Mouse (Mus musculus): ENCODE measurements at regions not wholly inside any gene's neighbourhood (a gene's known extent, or its start where the extent isn't known, plus 50 kb on each side); places are given as distances from the start of the nearest gene placed in this dataset.
"Not testable (repeated sequence)": the region's sequence is repeated elsewhere in the genome, so short reads cannot be mapped to it uniquely, and the experiment has no call there.

DNA sequence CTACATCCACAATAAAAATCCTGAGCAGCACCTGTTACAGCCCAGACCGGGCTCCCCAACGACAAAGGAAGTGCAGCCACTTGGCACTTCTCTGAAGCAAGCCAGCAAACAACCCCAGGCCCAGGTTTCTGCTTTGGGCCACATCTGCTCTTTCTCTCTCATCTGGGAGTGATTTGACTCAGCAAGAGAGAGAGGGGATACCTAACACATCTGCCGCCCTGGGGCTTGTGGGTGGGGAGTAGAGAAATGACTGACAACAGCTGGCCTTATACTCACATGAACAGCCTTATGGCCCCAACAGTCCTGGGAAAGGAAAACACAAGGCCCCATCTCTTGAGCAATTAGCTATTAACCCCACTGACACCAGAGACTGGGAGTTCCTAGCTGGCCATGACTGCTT lies 560.2 kb upstream of the Gm10131 start:
- H3K27me3 ChIP-seq (ENCODE audit: low read depth, poor library complexity, severe bottlenecking) = no peaks in the 10 kb centered on the region
- H3K4me3 ChIP-seq = no peak overlapping the region
- peaks cover 8% of the 10 kb centered on the region for H3K4me1 ChIP-seq
- H3K9me3 ChIP-seq (replicated peaks) = no peaks in the 10 kb centered on the region
- no peak overlapping the region for H3K27ac ChIP-seq (replicated peaks)
- H3K36me3 ChIP-seq = no peaks in the 10 kb centered on the region
- DNase-seq (ENCODE audit: low spot score) = no peak
- WGBS = 56% methylated on average over 3 of the region's 3 CpGs

DNA sequence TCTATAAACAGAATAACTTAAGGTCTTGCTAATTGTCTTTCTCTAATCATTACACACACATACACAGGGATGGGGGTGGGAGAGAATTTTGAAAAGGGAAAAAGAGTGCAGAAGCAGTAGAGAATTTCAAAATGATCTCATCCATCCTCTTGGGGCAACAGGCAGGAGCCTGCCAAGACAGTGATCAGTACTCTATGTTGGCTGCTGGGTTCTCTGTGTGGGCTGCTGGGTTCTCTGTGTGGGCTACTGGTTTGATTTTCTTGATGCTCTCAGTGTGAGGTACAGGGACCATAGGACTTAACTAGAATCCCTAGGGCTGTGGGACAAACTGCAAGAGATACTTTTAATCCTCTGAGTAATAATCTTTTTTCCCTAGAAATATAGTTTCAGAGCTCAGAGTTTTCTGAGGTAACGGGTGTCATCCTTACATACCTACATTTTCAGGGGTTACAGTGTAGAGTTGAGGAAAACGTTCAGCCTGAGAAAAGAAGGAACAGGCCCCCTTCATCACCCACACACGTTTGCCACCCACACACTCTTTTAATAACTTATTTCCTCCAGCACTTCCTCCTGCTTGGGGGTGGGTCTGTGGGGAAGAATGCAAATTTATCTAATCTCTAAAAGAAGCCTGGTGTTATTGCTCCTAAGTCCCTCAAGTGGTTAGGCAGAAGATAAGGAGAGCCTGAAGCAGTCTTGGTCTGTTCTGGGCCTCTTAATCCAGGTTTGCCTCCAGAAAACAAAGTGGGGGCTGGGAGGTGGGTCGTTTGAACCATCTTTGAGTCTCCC lies 559.6 kb upstream of the Gm10131 start:
- WGBS = 43% methylated on average over 4 of the region's 4 CpGs
- peaks cover 8% of the 10 kb centered on the region for H3K4me1 ChIP-seq
- H3K27ac ChIP-seq (replicated peaks) = no peak overlapping the region
- no peaks in the 10 kb centered on the region for H3K36me3 ChIP-seq
- no peak overlapping the region for H3K4me3 ChIP-seq
- no peaks in the 10 kb centered on the region for H3K27me3 ChIP-seq (ENCODE audit: low read depth, poor library complexity, severe bottlenecking)
- H3K9me3 ChIP-seq (replicated peaks) = no peaks in the 10 kb centered on the region
- no peak for DNase-seq (ENCODE audit: low spot score)

DNA sequence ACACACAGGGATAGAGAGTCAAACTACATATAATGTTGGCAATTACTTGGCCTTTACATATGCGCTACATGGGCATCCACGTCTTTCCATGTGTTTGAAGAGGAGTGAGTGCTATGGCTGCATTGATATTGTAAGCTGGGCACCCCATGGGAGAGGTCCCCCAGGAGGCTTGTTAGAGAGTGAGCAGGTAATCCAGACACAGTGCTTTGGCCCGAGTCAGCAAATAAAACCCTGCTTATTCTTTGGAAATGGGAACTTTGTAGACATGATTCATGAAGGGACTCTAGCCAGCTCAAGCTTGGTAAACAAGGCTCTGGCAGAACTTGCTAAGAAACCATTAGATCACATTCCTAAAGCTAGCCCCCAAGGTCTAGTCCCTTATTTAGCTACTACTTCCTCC lies 557.6 kb upstream of the Gm10131 start:
- Histone ChIP-seq H3K27ac (replicated peaks) (no peak overlapping the region), H3K27me3 (ENCODE audit: low read depth, poor library complexity, severe bottlenecking) (no peaks in the 10 kb centered on the region), H3K36me3 (no peaks in the 10 kb centered on the region), H3K4me1 (peaks cover 8% of the 10 kb centered on the region), H3K9me3 (replicated peaks) (no peaks in the 10 kb centered on the region), H3K4me3 (no peak overlapping the region)
- WGBS = 85% methylated on average over 3 of the region's 3 CpGs
- DNase-seq (ENCODE audit: low spot score) = no peak

DNA sequence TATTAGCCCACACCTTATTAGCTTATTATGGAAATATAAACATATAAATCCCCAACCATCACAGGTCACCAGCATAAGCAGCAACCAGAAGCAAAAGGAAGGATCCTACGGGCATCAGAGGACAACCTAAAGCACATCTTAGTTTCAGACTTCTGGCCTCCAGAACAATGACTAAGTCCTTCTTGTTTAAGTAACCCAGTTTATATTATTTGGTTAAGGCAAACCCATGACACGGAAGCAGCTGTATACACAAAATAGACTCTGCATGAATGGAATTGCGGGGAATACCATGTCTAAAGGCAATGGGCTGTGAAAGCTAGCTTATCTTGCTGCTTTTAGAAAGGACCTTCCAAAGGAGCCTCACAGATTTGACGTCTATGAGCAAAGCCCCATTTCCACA lies 552.9 kb upstream of the Gm10131 start:
- Histone ChIP-seq H3K9me3 (replicated peaks) (no peaks in the 10 kb centered on the region), H3K27ac (replicated peaks) (no peak overlapping the region), H3K27me3 (ENCODE audit: low read depth, poor library complexity, severe bottlenecking) (no peaks in the 10 kb centered on the region), H3K4me1 (no peaks in the 10 kb centered on the region), H3K36me3 (no peaks in the 10 kb centered on the region), H3K4me3 (no peak overlapping the region)
- 87% methylated on average over 4 of the region's 4 CpGs for WGBS
- no peak for DNase-seq (ENCODE audit: low spot score)

DNA sequence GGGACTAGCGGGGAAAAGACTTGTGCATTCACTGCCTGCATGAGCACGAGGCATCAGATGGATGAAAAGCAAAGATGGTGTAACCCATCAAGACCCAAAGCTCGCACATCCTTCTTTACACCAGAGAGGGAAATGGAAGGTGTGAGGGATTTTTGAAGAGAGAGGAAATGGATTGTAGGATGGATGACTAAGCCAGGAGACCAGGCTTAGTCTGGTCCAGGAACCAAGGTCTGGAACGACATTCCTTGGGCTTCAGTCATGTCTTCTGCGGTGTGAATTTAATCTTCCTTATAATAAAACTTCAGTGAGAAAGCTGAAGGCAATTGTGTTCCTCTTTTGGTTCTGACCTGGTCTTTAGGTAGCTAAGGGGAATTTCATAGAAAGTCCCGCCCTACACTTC lies 551.0 kb upstream of the Gm10131 start:
- no peak overlapping the region for H3K4me3 ChIP-seq
- no peaks in the 10 kb centered on the region for H3K9me3 ChIP-seq (replicated peaks)
- WGBS = 90% methylated on average over 6 of the region's 6 CpGs
- no peak overlapping the region for H3K27ac ChIP-seq (replicated peaks)
- no peak for DNase-seq (ENCODE audit: low spot score)
- no peaks in the 10 kb centered on the region for H3K4me1 ChIP-seq
- no peaks in the 10 kb centered on the region for H3K36me3 ChIP-seq
- H3K27me3 ChIP-seq (ENCODE audit: low read depth, poor library complexity, severe bottlenecking) = no peaks in the 10 kb centered on the region

DNA sequence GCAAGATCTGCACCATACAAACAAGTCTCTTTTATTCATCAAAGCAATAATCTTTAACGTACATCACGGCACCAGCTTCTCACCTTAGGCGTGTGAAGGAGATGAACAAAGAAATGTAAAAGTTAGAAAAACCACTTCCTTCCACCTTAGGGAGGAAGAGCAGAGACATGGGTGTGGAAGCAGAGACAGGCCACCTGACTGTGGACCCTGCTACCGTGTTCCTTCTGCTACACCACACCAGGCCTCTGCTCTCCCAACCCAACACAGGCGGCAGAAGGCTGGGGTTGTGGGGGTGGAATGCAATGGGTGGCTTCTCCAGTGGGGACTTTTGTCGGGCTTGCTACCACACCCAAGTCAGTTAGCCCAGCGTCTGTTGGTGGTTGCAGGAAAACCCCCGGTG lies 540.2 kb upstream of the Gm10131 start:
- WGBS = 93% methylated on average over 8 of the region's 8 CpGs
- no peaks in the 10 kb centered on the region for H3K27me3 ChIP-seq (ENCODE audit: low read depth, poor library complexity, severe bottlenecking)
- no peak overlapping the region for H3K4me3 ChIP-seq
- H3K9me3 ChIP-seq (replicated peaks) = peaks cover 10% of the 10 kb centered on the region; the same call in 1 of the 2 replicates
- H3K4me1 ChIP-seq = no peaks in the 10 kb centered on the region
- DNase-seq (ENCODE audit: low spot score) = no peak
- no peaks in the 10 kb centered on the region for H3K36me3 ChIP-seq
- no peak overlapping the region for H3K27ac ChIP-seq (replicated peaks)

DNA sequence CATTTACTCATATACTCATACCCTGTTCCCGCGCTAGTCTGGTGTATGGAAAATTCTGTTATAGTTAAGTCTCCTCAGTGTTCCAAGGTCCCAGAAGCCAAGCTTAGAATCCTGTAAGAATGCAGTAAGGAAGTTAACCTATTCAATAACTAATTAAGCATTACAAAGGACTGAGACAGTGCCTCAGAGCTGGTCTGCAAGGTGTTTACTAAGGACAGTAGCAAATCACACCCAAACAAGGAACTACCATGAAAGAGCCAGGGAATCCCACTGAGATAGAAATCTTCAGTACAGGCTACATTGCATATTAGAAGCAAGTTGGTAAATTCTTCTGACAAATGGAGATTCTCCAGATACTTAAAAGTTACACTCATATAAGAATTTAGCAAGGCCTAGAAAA lies 516.7 kb upstream of the Gm10131 start:
- WGBS = 98% methylated on average over 2 of the region's 2 CpGs
- not testable (repeated sequence) for DNase-seq (ENCODE audit: low spot score); H3K9me3 ChIP-seq (replicated peaks)

DNA sequence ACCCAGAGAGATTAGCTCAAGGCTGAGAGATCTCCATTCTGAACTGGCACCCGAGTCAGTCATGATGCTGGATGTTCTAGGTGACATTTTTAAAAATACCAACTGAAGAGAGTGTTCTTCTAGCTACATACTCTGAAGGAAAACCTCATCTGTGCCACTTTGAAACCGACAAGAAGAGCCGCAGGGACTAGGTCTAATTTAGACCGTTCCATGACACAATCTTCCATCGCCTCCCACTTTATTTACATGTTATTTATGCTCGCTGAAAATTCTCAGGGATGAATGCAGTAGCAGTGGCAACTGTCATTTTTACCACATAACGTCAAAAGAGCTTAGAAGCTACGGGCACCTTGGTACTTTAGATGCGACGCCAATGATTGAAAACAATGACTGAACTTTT lies 514.1 kb upstream of the Gm10131 start:
- Histone ChIP-seq H3K9me3 (replicated peaks) (no peaks in the 10 kb centered on the region), H3K4me3 (no peak overlapping the region), H3K4me1 (no peaks in the 10 kb centered on the region), H3K27ac (replicated peaks) (no peak overlapping the region), H3K36me3 (no peaks in the 10 kb centered on the region), H3K27me3 (ENCODE audit: low read depth, poor library complexity, severe bottlenecking) (no peaks in the 10 kb centered on the region)
- no peak for DNase-seq (ENCODE audit: low spot score)
- WGBS = 89% methylated on average over 10 of the region's 10 CpGs

More for the DNA sequence above, 516.7 kb upstream of the Gm10131 start:
- H3K27me3 ChIP-seq (ENCODE audit: low read depth, poor library complexity, severe bottlenecking); H3K27ac ChIP-seq (replicated peaks); H3K36me3 ChIP-seq; H3K4me1 ChIP-seq; H3K4me3 ChIP-seq: not testable (repeated sequence)

DNA sequence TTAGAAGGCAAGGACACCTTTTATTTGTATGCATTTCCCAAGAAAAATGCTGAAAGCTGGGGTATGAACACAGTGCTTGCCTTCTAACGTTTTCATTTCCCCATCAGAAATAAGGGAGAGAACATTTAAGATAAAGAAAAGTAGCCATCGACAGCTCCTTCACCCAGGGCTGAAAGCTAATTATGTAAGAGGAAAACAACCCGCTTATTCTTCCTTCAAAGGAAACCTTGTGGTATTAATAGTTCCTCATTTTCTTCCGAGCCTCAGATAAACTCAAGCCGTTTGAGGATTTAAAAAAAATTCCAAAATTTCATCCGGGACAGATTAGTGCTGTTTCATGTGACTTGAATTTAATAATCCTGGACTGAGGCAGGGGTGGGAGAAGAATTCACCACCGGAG lies 512.2 kb upstream of the Gm10131 start:
- no peaks in the 10 kb centered on the region for H3K36me3 ChIP-seq
- no peaks in the 10 kb centered on the region for H3K4me1 ChIP-seq
- H3K4me3 ChIP-seq = no peak overlapping the region
- 87% methylated on average over 7 of the region's 7 CpGs for WGBS
- no peak for DNase-seq (ENCODE audit: low spot score)
- H3K27me3 ChIP-seq (ENCODE audit: low read depth, poor library complexity, severe bottlenecking) = no peaks in the 10 kb centered on the region
- H3K9me3 ChIP-seq (replicated peaks) = no peaks in the 10 kb centered on the region
- H3K27ac ChIP-seq (replicated peaks) = no peak overlapping the region

DNA sequence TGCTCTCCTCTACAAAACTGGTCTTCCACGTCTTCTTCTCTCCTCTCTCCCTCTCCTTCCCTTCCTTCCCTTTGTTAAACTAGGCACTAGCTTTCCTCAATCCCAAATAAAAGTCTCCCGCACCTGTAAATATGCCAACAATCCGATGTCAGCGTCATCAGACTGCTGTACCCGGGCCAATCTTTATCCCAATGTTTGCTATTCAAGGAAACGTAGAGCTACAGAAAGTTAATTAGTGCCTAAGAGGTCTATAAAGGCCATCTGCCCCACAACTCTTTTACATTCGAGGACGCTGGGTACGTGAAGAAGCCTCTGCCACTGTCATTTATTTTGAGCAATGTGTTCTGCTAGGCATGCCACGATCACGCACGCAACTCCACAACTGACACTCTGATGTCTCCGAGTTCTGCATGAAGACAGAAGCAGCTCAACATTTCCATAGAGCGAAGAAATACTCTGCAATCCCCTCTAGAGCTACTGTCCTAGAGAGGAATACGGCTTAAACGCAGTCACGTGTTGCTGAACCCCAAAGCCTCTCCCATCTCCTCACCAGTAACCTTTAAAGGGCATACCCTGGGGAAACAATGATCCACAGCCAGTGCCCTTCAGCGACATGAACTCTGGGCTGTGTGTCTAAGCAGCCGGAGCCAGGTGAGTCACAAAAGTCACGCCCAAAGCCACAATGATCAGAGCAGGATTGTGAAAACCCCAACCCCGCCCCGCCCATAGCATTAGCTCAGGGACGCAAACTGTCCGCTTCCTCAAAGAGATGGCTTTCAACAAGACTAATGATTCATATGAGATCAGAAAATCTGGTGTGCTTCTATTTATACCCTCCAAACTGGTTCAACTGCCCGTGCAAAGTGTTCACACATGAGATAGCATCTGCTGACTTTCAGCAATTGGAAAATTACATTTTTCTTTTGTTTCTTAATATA lies 510.9 kb upstream of the Gm10131 start:
- DNase-seq (ENCODE audit: low spot score) = no peak
- H3K27me3 ChIP-seq (ENCODE audit: low read depth, poor library complexity, severe bottlenecking) = no peaks in the 10 kb centered on the region
- WGBS = 89% methylated on average over 25 of the region's 25 CpGs

DNA sequence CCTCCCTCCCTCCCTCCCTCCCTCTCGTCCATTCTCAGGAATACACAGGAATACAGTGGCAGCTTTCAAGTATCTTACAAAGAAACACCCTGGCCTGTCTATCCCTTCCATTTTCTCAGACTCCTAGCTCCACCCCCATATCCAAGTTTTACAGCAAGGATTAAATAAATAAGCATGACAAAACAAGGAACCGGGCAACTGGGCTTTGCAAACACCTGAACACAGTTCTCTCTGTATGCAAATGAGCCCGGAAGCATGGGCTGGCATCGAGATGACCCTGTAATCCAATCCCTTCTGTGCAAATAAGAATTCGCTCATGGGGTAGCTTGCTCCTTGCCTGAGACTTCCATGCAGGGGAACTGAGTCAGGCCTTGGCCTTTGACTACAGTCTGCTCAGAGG lies 506.5 kb upstream of the Gm10131 start:
- no peak overlapping the region for H3K4me3 ChIP-seq
- WGBS = 49% methylated on average over 5 of the region's 5 CpGs
- DNase-seq (ENCODE audit: low spot score) = no peak
- no peaks in the 10 kb centered on the region for H3K27me3 ChIP-seq (ENCODE audit: low read depth, poor library complexity, severe bottlenecking)
- peaks cover 12% of the 10 kb centered on the region for H3K4me1 ChIP-seq
- no peaks in the 10 kb centered on the region for H3K9me3 ChIP-seq (replicated peaks)
- H3K36me3 ChIP-seq = no peaks in the 10 kb centered on the region
- H3K27ac ChIP-seq (replicated peaks) = no peak overlapping the region

More for the DNA sequence above, 510.9 kb upstream of the Gm10131 start:
- Histone ChIP-seq H3K36me3 (no peaks in the 10 kb centered on the region), H3K9me3 (replicated peaks) (no peaks in the 10 kb centered on the region), H3K27ac (replicated peaks) (no peak overlapping the region), H3K4me3 (no peak overlapping the region), H3K4me1 (peaks cover 8% of the 10 kb centered on the region)

DNA sequence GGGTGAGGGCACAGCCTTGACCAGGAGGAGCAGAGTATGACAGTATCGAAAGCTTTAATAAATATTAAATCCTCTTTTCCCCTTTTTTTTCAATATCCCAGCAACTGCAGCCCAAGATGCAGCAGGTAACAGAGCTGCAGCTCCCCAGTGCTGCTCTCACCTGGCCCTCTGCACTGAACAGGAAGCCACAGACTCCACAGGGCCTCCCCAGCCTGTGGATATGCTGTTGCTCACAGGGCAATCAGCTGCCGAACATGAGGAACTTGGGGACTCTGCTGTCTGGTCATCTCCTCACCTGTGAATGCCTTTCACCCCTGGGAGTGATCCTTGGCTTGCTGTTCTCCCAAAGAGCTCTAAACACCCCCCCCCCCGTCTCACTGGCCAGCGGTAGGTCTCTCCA lies 503.4 kb upstream of the Gm10131 start:
- 83% methylated on average over 4 of the region's 4 CpGs for WGBS

DNA sequence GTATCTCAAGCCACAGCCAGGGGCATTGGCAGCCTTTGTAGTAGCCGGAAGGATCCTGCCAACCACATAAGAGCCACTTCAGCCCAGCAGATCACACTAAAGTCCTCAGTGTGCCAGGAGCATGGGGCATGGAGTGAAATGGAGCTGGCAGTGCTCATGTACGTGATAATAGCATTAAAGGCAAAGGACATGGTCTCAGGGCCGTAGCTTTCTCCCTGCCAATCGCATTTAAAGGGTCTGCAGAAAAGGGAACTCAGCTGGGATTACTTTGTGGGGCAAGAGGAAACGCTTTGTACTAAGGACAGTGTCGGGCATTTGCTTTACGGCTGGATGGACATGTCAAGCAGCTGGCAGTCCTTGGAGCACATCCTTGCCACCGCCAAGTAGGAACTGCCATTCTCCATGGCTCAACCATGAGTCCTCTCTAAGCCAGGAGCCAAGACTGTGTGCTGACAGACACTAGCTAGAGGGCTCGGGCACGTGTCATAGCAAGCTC lies 502.5 kb upstream of the Gm10131 start:
- H3K4me1 ChIP-seq = peaks cover 12% of the 10 kb centered on the region
- no peak overlapping the region for H3K4me3 ChIP-seq
- no peak for DNase-seq (ENCODE audit: low spot score)
- no peaks in the 10 kb centered on the region for H3K36me3 ChIP-seq
- no peak overlapping the region for H3K27ac ChIP-seq (replicated peaks)
- WGBS = 73% methylated on average over 10 of the region's 10 CpGs
- no peaks in the 10 kb centered on the region for H3K27me3 ChIP-seq (ENCODE audit: low read depth, poor library complexity, severe bottlenecking)
- H3K9me3 ChIP-seq (replicated peaks) = no peaks in the 10 kb centered on the region

More for the DNA sequence above, 503.4 kb upstream of the Gm10131 start:
- Histone ChIP-seq H3K36me3 (no peaks in the 10 kb centered on the region), H3K4me3 (no peak overlapping the region), H3K9me3 (replicated peaks) (no peaks in the 10 kb centered on the region), H3K4me1 (peaks cover 12% of the 10 kb centered on the region), H3K27me3 (ENCODE audit: low read depth, poor library complexity, severe bottlenecking) (no peaks in the 10 kb centered on the region), H3K27ac (replicated peaks) (no peak overlapping the region)
- no peak for DNase-seq (ENCODE audit: low spot score)
